Mouse (Mus musculus): ENCODE results near the gene Proca1. TPM values are rescaled to one million over a fixed set of nuclear protein-coding genes. Genes with fewer than 3 reads are reported as not detected.

Gene Proca1
- polyA plus RNA-seq, 1 experiment from 2014 or later, result 1.0 TPM

- H3K4me3 ChIP-seq (ENCODE audit: low read depth, low read length), result no peak overlapping the region
- TF ChIP-seq EP300 (optimal IDR thresholded peaks at IDR 0.05), result no peak
- no peak for TF ChIP-seq CTCF (IDR thresholded peaks at IDR 0.05; ENCODE audit: low read depth)
- no peak overlapping the region for H3K27ac ChIP-seq (replicated peaks)
- peaks cover 8% of the 10 kb centered on the region for H3K4me1 ChIP-seq (replicated peaks; ENCODE audit: control insufficient read depth, insufficient read depth)
- peak; percentile 14 for DNase-seq (ENCODE audit: low spot score)
- ATAC-seq (ENCODE audit: low FRiP score, low TSS enrichment), result no peak
- no peak overlapping the region for H3K9ac ChIP-seq (ENCODE audit: low read length)
- peaks cover 27% of the 10 kb centered on the region for H3K36me3 ChIP-seq (ENCODE audit: control insufficient read depth, insufficient read depth, low read length)
- 64% methylated on average over 7 of the region's 7 CpGs for WGBS
- no peaks in the 10 kb centered on the region for H3K9me3 ChIP-seq (ENCODE audit: control insufficient read depth, low read length)
- no peaks in the 10 kb centered on the region for H3K27me3 ChIP-seq (ENCODE audit: control insufficient read depth, insufficient read depth, low read length)
- H3K4me2 ChIP-seq (replicated peaks; ENCODE audit: low read depth), result no peak overlapping the region
Observed at GRCm38 (mm10) chr11:78159557-78159956, 33.6 kb upstream of the Proca1 start.

- H3K4me3 ChIP-seq (ENCODE audit: low read depth, low read length), result no peak overlapping the region
- H3K4me1 ChIP-seq (replicated peaks; ENCODE audit: control insufficient read depth, insufficient read depth), result peaks cover 8% of the 10 kb centered on the region
- H3K27me3 ChIP-seq (ENCODE audit: control insufficient read depth, insufficient read depth, low read length), result no peaks in the 10 kb centered on the region
- DNase-seq (ENCODE audit: low spot score), result peak; percentile 14
- H3K9me3 ChIP-seq (ENCODE audit: control insufficient read depth, low read length), result no peaks in the 10 kb centered on the region
- H3K9ac ChIP-seq (ENCODE audit: low read length), result no peak overlapping the region
- TF ChIP-seq EP300 (optimal IDR thresholded peaks at IDR 0.05) (no peak), CTCF (IDR thresholded peaks at IDR 0.05; ENCODE audit: low read depth) (no peak)
- peaks cover 22% of the 10 kb centered on the region for H3K36me3 ChIP-seq (ENCODE audit: control insufficient read depth, insufficient read depth, low read length)
- H3K27ac ChIP-seq (replicated peaks), result no peak overlapping the region
- 80% methylated on average over 18 of the region's 18 CpGs for WGBS
- H3K4me2 ChIP-seq (replicated peaks; ENCODE audit: low read depth), result no peak overlapping the region
- ATAC-seq (ENCODE audit: low FRiP score, low TSS enrichment), result no peak
Observed at GRCm38 (mm10) chr11:78160171-78160570, 33.0 kb upstream of the Proca1 start.

DNA sequence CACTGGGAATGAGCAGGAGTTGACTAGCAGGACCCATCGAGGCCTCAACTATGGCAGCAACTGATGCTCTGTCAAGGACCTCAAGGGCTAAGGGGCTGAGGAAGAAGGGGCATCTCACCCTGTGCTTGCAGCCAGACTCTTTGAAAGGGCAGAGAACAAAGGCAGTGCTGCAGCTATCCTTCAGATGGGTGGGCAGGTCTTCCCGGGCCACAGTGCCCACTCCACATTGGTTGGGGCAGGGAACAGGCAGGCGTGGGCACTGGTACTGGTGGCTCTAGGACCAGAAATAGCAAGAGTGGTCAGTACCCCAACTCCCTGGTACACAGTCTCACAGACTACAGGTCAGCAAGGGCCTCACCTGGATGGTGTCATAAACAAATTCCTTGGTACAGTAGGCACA is 32.5 kb upstream of the Proca1 start:
- Histone ChIP-seq H3K4me2 (replicated peaks; ENCODE audit: low read depth) (no peak overlapping the region), H3K4me1 (replicated peaks; ENCODE audit: control insufficient read depth, insufficient read depth) (peaks cover 8% of the 10 kb centered on the region), H3K27ac (replicated peaks) (no peak overlapping the region), H3K36me3 (ENCODE audit: control insufficient read depth, insufficient read depth, low read length) (peaks cover 22% of the 10 kb centered on the region), H3K9ac (ENCODE audit: low read length) (no peak overlapping the region), H3K9me3 (ENCODE audit: control insufficient read depth, low read length) (no peaks in the 10 kb centered on the region), H3K4me3 (ENCODE audit: low read depth, low read length) (no peak overlapping the region), H3K27me3 (ENCODE audit: control insufficient read depth, insufficient read depth, low read length) (no peaks in the 10 kb centered on the region)
- WGBS, result 82% methylated on average over 3 of the region's 3 CpGs
- no peak for DNase-seq (ENCODE audit: low spot score)
- ATAC-seq (ENCODE audit: low FRiP score, low TSS enrichment), result no peak
- TF ChIP-seq EP300 (optimal IDR thresholded peaks at IDR 0.05), result no peak
- no peak for TF ChIP-seq CTCF (IDR thresholded peaks at IDR 0.05; ENCODE audit: low read depth)

DNA sequence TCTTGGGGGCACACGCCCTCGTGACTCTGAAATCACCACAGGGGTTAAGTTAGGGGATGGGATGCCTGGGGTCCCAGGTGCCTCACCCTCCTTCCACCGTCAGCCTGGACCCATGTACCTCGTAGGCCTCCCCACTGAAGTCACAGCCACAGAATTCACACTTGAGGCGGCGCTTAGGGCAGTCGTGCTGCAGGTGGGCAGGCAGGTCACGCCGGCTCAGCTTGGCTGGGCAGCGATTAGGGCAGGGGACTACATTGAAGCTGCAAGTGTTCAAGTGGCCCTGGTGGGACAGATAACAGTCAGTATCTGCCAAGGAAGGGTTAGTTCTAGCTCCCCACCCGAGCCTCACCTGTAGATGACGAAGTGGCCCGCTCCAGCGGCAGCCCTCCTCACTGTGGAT is 32.0 kb upstream of the Proca1 start:
- no peaks in the 10 kb centered on the region for H3K27me3 ChIP-seq (ENCODE audit: control insufficient read depth, insufficient read depth, low read length)
- no peak overlapping the region for H3K27ac ChIP-seq (replicated peaks)
- WGBS, result 86% methylated on average over 14 of the region's 14 CpGs
- H3K4me3 ChIP-seq (ENCODE audit: low read depth, low read length), result no peak overlapping the region
- H3K36me3 ChIP-seq (ENCODE audit: control insufficient read depth, insufficient read depth, low read length), result peaks cover 22% of the 10 kb centered on the region
- TF ChIP-seq CTCF (IDR thresholded peaks at IDR 0.05; ENCODE audit: low read depth), result no peak
- TF ChIP-seq EP300 (optimal IDR thresholded peaks at IDR 0.05), result no peak
- ATAC-seq (ENCODE audit: low FRiP score, low TSS enrichment) (no peak), DNase-seq (ENCODE audit: low spot score) (no peak)
- H3K4me2 ChIP-seq (replicated peaks; ENCODE audit: low read depth), result no peak overlapping the region
- peaks cover 8% of the 10 kb centered on the region for H3K4me1 ChIP-seq (replicated peaks; ENCODE audit: control insufficient read depth, insufficient read depth)
- H3K9me3 ChIP-seq (ENCODE audit: control insufficient read depth, low read length), result no peaks in the 10 kb centered on the region
- H3K9ac ChIP-seq (ENCODE audit: low read length), result no peak overlapping the region

DNA sequence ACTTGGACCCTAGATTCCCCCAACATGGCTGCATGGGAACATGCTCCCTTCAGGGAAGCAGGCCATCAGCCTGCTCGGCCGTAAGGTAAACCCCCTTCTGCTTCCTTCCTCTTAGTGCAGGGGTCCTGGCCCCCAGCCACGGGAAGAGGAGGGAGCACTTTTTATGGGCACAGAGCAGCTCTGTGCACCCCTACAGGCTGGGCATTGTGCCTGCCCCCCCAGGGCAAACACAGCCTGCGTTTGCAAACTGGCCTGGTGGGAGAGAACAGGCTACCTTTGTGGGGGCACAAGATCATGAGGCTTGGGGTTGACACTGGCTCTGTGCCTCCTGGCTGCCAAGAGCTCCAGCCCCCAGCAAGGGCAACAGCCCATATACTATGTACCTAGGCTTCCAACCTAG is 31.2 kb upstream of the Proca1 start:
- no peak for ATAC-seq (ENCODE audit: low FRiP score, low TSS enrichment)
- H3K4me3 ChIP-seq (ENCODE audit: low read depth, low read length), result no peak overlapping the region
- peak; percentile 22 for DNase-seq (ENCODE audit: low spot score)
- no peaks in the 10 kb centered on the region for H3K27me3 ChIP-seq (ENCODE audit: control insufficient read depth, insufficient read depth, low read length)
- peaks cover 8% of the 10 kb centered on the region for H3K4me1 ChIP-seq (replicated peaks; ENCODE audit: control insufficient read depth, insufficient read depth)
- WGBS, result 30% methylated on average over 4 of the region's 4 CpGs
- peak overlapping the region; percentile 9; the same call in 1 of the 2 replicates for H3K27ac ChIP-seq (replicated peaks)
- H3K9ac ChIP-seq (ENCODE audit: low read length), result no peak overlapping the region
- H3K36me3 ChIP-seq (ENCODE audit: control insufficient read depth, insufficient read depth, low read length), result peaks cover 18% of the 10 kb centered on the region
- no peak overlapping the region for H3K4me2 ChIP-seq (replicated peaks; ENCODE audit: low read depth)
- H3K9me3 ChIP-seq (ENCODE audit: control insufficient read depth, low read length), result no peaks in the 10 kb centered on the region
- no peak for TF ChIP-seq EP300 (optimal IDR thresholded peaks at IDR 0.05)
- TF ChIP-seq CTCF (IDR thresholded peaks at IDR 0.05; ENCODE audit: low read depth), result no peak

- DNase-seq (ENCODE audit: low spot score), result peak; percentile 32
- Histone ChIP-seq H3K27me3 (ENCODE audit: control insufficient read depth, insufficient read depth, low read length) (no peaks in the 10 kb centered on the region), H3K9ac (ENCODE audit: low read length) (0 out of 2 replicates have a peak overlapping the region, but pooled peaks have one; percentile 93), H3K4me1 (replicated peaks; ENCODE audit: control insufficient read depth, insufficient read depth) (peaks cover 8% of the 10 kb centered on the region), H3K27ac (replicated peaks) (peak overlapping the region; percentile 9; the same call in 1 of the 2 replicates), H3K4me2 (replicated peaks; ENCODE audit: low read depth) (peak overlapping the region; percentile 89; the same call in 1 of the 2 replicates), H3K4me3 (ENCODE audit: low read depth, low read length) (no peak overlapping the region), H3K36me3 (ENCODE audit: control insufficient read depth, insufficient read depth, low read length) (peaks cover 17% of the 10 kb centered on the region), H3K9me3 (ENCODE audit: control insufficient read depth, low read length) (no peaks in the 10 kb centered on the region)
- TF ChIP-seq EP300 (optimal IDR thresholded peaks at IDR 0.05) (no peak), CTCF (IDR thresholded peaks at IDR 0.05; ENCODE audit: low read depth) (no peak)
- WGBS, result 41% methylated on average over 6 of the region's 6 CpGs
- no peak for ATAC-seq (ENCODE audit: low FRiP score, low TSS enrichment)
Observed at GRCm38 (mm10) chr11:78162504-78162903, 30.7 kb upstream of the Proca1 start.

Data from stomach, postnatal 0 days (tissue).